Mouse (Mus musculus) yolk sac, embryonic 10.5 days (tissue): ENCODE results near the gene Ckm.

Source experiments
- DNase-seq: peaks from one replicate; pipeline ENCODE4 v3.0.0-alpha.2; 2017; ENCODE audit warnings: low spot score

Ckm gene

DNA sequence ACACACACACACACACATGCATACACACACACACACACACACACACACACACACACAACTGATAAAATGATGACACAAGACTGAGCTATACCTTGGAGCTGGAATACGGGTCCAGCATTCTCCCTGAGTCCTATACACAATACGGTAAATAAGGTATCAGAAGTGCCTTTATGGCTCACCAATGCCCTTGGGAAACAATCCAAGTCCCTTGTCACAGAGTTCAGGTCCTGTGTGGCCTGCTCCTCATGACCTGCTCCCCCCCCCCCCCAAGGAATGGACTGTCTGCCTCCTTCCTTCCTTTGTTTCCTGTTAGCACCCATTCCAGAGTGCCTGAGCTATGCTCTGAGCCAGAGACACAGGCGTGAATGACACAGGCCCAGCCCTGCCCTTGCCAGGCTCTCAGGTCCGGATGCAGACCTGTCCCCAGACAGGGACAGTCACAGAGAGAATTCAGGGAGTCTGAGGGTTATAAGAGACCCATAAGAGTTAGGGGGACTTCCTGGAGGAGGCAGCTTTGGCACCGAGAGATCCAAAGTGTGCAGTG, 62.1 kb downstream of the Ckm start:
- no peak for DNase-seq

DNA sequence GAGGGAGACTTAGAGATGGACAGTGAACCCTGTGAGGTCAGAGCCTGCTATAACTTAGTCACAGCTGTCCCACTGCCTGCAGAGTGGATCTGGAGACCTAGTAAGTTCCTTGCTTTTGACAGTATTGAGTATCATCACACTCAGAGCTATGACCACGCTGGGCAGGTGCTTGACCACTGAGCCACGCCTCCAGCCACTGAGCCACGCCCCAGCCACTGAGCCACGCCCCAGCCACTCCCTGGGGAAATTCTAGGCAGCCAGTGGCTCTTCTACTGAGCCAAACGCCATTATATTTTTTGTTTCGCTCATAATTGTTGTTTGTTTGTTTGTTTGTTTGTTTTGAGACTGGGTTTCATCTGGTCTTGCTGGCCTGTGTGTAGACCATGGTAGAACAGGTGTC, 63.1 kb downstream of the Ckm start:
- no peak for DNase-seq

GRCm38 (mm10) chr7:19468279-19468678, 63.7 kb downstream of the Ckm start:
- no peak for DNase-seq

- no peak for DNase-seq
These were observed 64.8 kb downstream of the Ckm start for GRCm38 (mm10) chr7:19469404-19469803.

GRCm38 (mm10) chr7:19470308-19470707, 65.7 kb downstream of the Ckm start:
- no peak for DNase-seq

GRCm38 (mm10) chr7:19472403-19472802, 67.8 kb downstream of the Ckm start:
- no peak for DNase-seq
